Mouse (Mus musculus) embryonic facial prominence, embryonic 15.5 days (tissue): ENCODE data around the gene Ssbp4. TPM values are rescaled to one million over a fixed set of nuclear protein-coding genes. Genes with fewer than 3 reads are reported as not detected.

Source experiments
- ATAC-seq: fragments of 200-750 bp; cut with Nextera tagmentation; 2 replicates; pipeline ENCODE4 v1.8.0; 2017; ENCODE audit warnings: low read depth, moderate TSS enrichment; ENCODE audit not compliant: insufficient number of reproducible peaks, low FRiP score, low TSS enrichment
- H3K27ac ChIP-seq: fragments of 300-500 bp; sonication (generic); replicated peaks from 2 replicates; pipeline ENCODE4 v1.5.1; 2015; ENCODE audit warnings: mild to moderate bottlenecking, inconsistent platforms
- H3K27me3 ChIP-seq: fragments of 300-500 bp; sonication (generic); 2 replicates; pipeline ENCODE4 v1.6.1; 2015; ENCODE audit warnings: inconsistent platforms
- H3K36me3 ChIP-seq: fragments of 300-500 bp; sonication (generic); 2 replicates; pipeline ENCODE4 v1.6.1; 2015; ENCODE audit warnings: mild to moderate bottlenecking, inconsistent platforms
- H3K4me1 ChIP-seq: fragments of 300-500 bp; sonication (generic); 2 replicates; pipeline ENCODE4 v1.6.1; 2015; ENCODE audit warnings: inconsistent platforms
- H3K4me2 ChIP-seq: fragments of 300-500 bp; sonication (generic); replicated peaks from 2 replicates; pipeline ENCODE4 v1.6.1; 2015; ENCODE audit warnings: mild to moderate bottlenecking, inconsistent platforms
- H3K4me3 ChIP-seq: fragments of 300-500 bp; sonication (generic); replicated peaks from 2 replicates; pipeline ENCODE4 v1.5.1; 2015; ENCODE audit warnings: mild to moderate bottlenecking, inconsistent platforms
- H3K9ac ChIP-seq: fragments of 300-500 bp; sonication (generic); 2 replicates; pipeline ENCODE4 v1.6.1; 2015; ENCODE audit warnings: inconsistent platforms
- H3K9me3 ChIP-seq: fragments of 300-500 bp; sonication (generic); replicated peaks from 2 replicates; pipeline ENCODE4 v1.6.1; 2016; ENCODE audit warnings: inconsistent platforms
- WGBS: fragments of 180-500 bp; shearing (Covaris S2); methylation state at CpG from one replicate; pipeline ENCODE4 v1.1.7; 2015; 5-methylcytosine and 5-hydroxymethylcytosine counted together
- polyA plus RNA-seq: library from polyadenylated mRNA; unstranded; fragments of >200 nt; fragmentation: Nextera tagmentation; extraction: Ambion mirVana; gene quantifications from 2 replicates; pipeline ENCODE4 v1.2.1, GENCODE M21; 2015

Ssbp4 gene
- polyA plus RNA-seq, 1 experiment from 2014 or later: 127 TPM

DNA sequence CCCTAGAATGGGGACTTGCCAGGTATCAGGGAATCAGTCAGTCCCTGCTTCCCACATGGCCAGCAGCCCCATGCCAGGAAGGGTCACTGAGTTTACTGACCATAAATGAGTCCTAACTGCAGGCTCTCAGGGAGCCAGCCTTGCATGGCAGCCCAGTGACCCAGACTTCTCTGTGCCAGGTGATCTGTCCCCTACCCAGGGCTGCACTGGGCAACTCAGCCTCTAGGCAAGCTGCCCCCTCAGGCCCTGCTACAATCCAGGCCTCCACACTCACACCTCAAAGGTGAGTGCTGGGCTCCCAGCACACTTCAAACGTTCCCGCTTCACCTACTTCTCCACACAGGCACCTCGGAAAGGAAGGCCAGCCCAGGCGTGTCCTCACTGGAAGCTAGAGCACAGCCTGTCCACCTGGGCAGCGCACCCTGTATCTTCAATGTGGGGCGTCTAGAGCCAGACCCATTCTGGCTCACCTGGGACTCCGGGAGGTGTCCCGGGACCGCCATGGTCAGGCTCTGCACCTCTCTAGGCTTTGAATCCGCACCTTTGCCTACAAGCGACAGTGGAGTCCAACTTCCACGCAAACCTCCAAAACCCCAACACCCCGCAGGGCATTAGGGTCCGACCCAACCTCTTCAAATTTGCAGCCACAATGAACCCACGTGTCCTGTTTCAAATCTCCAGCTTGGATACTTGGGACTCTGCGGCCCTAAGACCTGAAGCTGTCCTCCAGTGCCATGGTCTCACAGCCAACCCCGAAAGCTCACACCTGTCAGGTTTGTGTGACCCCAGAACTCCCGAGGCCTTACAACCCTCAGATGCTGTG is 1.7 kb downstream of the Ssbp4 start:
- H3K4me1 ChIP-seq: peaks cover 64% of the 10 kb centered on the region
- no peaks in the 10 kb centered on the region for H3K27me3 ChIP-seq
- WGBS: 57% methylated on average over 18 of the region's 18 CpGs
- no peak for ATAC-seq
- H3K27ac ChIP-seq: no peak overlapping the region
- peak overlapping the region; percentile 87 for H3K4me3 ChIP-seq
- no peaks in the 10 kb centered on the region for H3K9me3 ChIP-seq
- peak overlapping the region; percentile 95 for H3K4me2 ChIP-seq
- peak overlapping the region; percentile 82; the same call in 1 of the 2 replicates for H3K9ac ChIP-seq
- peaks cover 10% of the 10 kb centered on the region; the same call in 1 of the 2 replicates for H3K36me3 ChIP-seq

DNA sequence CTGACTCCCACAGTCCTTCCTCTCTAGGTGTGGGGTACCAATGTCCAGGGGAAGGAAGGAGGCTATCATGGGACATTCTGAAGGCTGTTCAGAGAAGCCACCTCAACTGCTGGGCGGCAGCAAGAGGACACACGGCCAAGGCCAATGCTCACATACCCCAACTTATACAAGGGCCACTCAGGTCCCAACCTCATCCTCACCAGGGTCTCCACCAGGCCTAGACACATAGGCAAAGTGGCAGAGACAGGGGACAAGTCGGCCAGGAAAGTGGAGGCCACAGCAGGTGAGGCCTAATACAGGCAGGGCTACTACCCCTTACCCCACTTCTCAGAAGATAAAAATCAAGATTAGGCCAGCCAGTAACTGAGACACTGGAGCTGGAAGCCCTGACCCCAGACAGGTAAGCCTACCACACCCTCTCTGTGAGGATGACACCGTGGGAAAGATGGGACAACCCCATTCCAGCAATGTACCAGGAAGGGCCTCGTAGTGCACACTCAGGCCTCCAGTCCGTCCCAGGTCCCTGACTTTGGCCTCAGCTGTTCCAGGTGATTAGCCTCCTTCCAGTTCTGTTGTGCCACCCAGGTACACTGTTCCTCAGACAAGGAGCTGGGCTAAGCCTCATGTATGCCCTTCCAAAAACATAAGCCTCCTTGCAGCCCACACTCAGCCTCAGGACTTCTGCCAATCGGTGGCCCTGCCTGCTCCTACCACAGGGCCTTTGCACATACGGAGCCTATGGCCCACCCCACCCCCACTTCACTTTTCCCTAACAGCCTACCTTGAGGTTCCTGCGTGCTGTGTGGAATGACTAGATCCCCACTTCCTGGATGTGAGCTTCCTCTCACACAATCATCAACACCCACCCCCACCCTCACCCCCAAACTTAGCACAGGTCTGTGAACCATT is 2.5 kb downstream of the Ssbp4 start:
- Histone ChIP-seq H3K4me2 (peak overlapping the region; percentile 95; the same call in 1 of the 2 replicates), H3K9me3 (no peaks in the 10 kb centered on the region), H3K36me3 (peaks cover 14% of the 10 kb centered on the region; the same call in 1 of the 2 replicates), H3K27me3 (no peaks in the 10 kb centered on the region), H3K4me1 (peaks cover 61% of the 10 kb centered on the region), H3K27ac (no peak overlapping the region), H3K4me3 (peak overlapping the region; percentile 87; the same call in 1 of the 2 replicates), H3K9ac (no peak overlapping the region)
- no peak for ATAC-seq
- 77% methylated on average over 9 of the region's 9 CpGs for WGBS

- Histone ChIP-seq H3K9ac (no peak overlapping the region), H3K4me3 (no peak overlapping the region), H3K9me3 (no peaks in the 10 kb centered on the region), H3K4me1 (peaks cover 58% of the 10 kb centered on the region), H3K27ac (no peak overlapping the region), H3K27me3 (no peaks in the 10 kb centered on the region), H3K36me3 (peaks cover 14% of the 10 kb centered on the region; the same call in 1 of the 2 replicates), H3K4me2 (no peak overlapping the region)
- no peak for ATAC-seq
- 87% methylated on average over 7 of the region's 7 CpGs for WGBS
Measured at GRCm38 (mm10) chr8:70604558-70604957, 4.1 kb downstream of the Ssbp4 start.

GRCm38 (mm10) chr8:70602139-70602811 is 6.4 kb downstream of the Ssbp4 start:
- H3K27ac ChIP-seq: no peak overlapping the region
- peaks cover 14% of the 10 kb centered on the region; the same call in 1 of the 2 replicates for H3K36me3 ChIP-seq
- H3K27me3 ChIP-seq: no peaks in the 10 kb centered on the region
- no peak overlapping the region for H3K4me3 ChIP-seq
- H3K9me3 ChIP-seq: no peaks in the 10 kb centered on the region
- WGBS: 93% methylated on average over 13 of the region's 13 CpGs
- H3K4me2 ChIP-seq: no peak overlapping the region
- peaks cover 58% of the 10 kb centered on the region for H3K4me1 ChIP-seq
- H3K9ac ChIP-seq: no peak overlapping the region
- no peak for ATAC-seq

DNA sequence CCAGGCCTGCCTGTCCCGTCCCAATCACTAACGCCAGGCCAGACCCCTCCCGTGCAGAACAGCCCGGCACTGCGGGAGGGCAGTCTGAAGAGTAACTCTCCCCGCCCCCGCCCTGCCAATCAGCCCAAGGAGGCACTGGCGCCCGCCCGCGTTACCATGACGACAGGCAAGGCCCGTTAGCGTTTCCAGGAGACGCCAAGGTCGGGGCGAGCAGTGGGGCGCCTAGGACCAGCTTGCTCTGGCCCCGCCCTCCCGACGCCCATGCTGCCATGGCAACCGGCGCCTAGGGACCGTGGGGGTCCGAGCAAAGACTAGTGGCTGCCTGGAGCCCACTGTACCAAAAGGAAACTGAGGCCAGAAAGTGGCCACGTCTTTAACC is 7.4 kb downstream of the Ssbp4 start:
- 2% methylated on average over 26 of the region's 26 CpGs for WGBS
- peak overlapping the region; percentile 23 for H3K4me3 ChIP-seq
- peak overlapping the region; percentile 47 for H3K4me2 ChIP-seq
- no peaks in the 10 kb centered on the region for H3K9me3 ChIP-seq
- H3K9ac ChIP-seq: no peak overlapping the region
- H3K27ac ChIP-seq: 0 out of 2 replicates have a peak overlapping the region, but pooled peaks have one; percentile 39
- 0 out of 2 replicates have a peak, but pooled peaks have one; percentile 25 for ATAC-seq
- H3K36me3 ChIP-seq: peaks cover 20% of the 10 kb centered on the region
- no peaks in the 10 kb centered on the region for H3K27me3 ChIP-seq
- H3K4me1 ChIP-seq: peaks cover 58% of the 10 kb centered on the region

DNA sequence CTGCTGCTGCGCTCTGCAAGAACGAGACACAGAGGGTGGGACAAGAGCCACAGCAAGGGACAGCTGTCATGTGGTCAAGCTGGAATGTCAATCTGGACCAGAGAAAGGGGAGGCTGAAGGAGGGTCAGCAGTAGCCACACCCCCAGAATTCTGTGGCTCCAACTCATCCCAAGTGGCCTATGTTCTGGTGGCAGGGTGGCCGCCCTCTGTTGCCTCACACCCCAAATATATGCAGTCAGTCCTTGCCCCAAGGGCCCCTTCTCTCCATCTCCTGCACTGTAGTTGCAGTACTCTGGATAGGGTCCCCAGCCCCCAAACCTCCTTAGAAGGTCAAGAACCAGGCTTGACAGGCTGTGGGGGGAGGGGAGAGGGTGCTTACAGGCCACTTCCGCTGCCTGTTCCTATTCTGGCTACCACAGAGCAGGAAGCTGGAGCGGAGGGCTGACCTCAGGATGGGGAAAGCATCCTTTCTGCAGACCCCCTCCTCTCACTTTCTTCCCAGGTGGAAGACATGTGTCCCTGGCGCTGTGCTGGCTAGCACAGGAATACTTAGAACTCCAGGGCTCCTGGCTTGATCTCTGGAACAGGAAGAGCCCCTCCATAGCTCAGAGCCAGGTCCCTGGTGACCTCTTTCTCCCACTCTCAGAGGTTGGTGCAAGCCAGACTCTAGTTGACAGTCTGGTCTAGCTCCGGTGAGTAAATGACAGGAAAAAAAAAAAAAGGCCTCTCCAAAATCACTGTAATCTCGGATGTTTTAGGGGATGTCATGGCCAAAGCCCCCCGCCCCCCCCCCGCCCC is 8.0 kb downstream of the Ssbp4 start:
- Histone ChIP-seq H3K27me3 (no peaks in the 10 kb centered on the region), H3K36me3 (peaks cover 26% of the 10 kb centered on the region), H3K4me3 (no peak overlapping the region), H3K9ac (no peak overlapping the region), H3K4me1 (peaks cover 56% of the 10 kb centered on the region), H3K4me2 (peak overlapping the region; percentile 47), H3K27ac (peak overlapping the region; percentile 39; the same call in 1 of the 2 replicates), H3K9me3 (no peaks in the 10 kb centered on the region)
- 31% methylated on average over 10 of the region's 10 CpGs for WGBS
- ATAC-seq: no peak

DNA sequence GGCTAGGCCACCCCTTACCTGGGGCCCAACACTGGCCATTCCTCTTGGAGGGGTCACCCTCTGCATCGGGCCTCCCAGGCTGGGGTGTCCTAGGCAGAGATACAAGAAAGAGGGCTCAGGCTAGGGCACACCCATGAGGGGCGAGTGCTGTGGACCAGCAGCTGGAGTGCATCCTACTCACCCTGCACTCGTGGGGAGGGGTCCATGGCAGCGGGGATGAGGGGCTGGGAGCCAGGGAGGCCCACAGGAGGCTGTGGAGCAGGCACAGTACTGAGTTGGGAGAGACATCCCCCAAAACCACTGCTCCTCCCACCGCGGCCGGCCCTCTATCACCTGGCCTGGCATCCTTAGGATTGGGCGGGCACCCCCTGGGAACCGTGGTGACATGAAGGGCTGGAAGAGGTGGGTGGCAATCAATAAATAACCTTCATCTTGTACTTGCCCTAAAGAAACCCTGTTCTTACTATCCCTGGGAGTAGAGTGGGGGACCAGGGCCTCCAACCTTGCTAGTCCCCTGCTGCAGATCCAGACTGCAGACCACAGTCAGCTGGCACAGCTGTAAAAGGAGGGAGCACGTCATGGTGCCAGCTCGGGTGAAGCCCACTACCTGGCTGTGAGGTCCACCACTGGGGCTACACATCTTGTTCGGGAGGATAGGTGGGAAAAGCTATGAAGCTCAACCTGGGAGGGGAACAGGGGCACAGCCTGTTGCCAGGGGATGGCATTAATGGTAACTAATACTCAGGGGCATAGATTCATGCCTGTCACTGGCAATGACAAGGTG is 9.0 kb downstream of the Ssbp4 start:
- no peak overlapping the region for H3K4me3 ChIP-seq
- ATAC-seq: no peak
- H3K9me3 ChIP-seq: no peaks in the 10 kb centered on the region
- peaks cover 27% of the 10 kb centered on the region for H3K36me3 ChIP-seq
- H3K4me1 ChIP-seq: peaks cover 62% of the 10 kb centered on the region
- 82% methylated on average over 12 of the region's 12 CpGs for WGBS
- no peaks in the 10 kb centered on the region for H3K27me3 ChIP-seq
- no peak overlapping the region for H3K27ac ChIP-seq
- H3K9ac ChIP-seq: no peak overlapping the region
- H3K4me2 ChIP-seq: no peak overlapping the region

GRCm38 (mm10) chr8:70598722-70599121 is 9.9 kb downstream of the Ssbp4 start:
- Histone ChIP-seq H3K27ac (peak overlapping the region; percentile 68), H3K36me3 (peaks cover 27% of the 10 kb centered on the region)
- ATAC-seq: no peak

DNA sequence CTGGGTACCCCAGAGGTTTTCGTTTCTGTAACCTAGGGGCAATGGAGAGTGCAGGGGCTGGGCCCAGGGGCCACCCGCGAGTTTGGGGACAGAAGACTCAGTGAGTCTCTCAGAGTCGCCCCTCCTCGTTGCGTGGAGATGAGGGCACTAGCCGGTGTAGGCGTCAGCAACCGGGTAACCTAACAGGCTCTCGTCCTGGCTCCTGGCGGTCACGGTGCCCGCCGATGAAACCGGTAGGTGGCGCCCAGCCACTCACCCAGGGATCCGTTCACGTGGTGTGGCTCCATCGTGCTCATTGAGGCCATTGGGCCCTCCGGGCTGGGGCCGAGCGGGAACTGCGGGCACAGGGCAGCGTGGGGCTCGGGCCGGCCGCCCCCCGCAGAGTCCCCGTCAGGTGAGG is 10.4 kb downstream of the Ssbp4 start:
- 3% methylated on average over 29 of the region's 29 CpGs for WGBS
- Histone ChIP-seq H3K4me2 (peak overlapping the region; percentile 85), H3K4me1 (peaks cover 72% of the 10 kb centered on the region), H3K4me3 (peak overlapping the region; percentile 50), H3K9ac (peak overlapping the region; percentile 47), H3K27ac (peak overlapping the region; percentile 68), H3K27me3 (no peaks in the 10 kb centered on the region), H3K9me3 (no peaks in the 10 kb centered on the region), H3K36me3 (peaks cover 27% of the 10 kb centered on the region)
- 0 out of 2 replicates have a peak, but pooled peaks have one; percentile 17 for ATAC-seq

More at GRCm38 (mm10) chr8:70598722-70599121, 9.9 kb downstream of the Ssbp4 start:
- H3K4me2 ChIP-seq: peak overlapping the region; percentile 85
- H3K9me3 ChIP-seq: no peaks in the 10 kb centered on the region
- no peak overlapping the region; the same call in 1 of the 2 replicates for H3K9ac ChIP-seq
- 15% methylated on average over 10 of the region's 10 CpGs for WGBS
- no peaks in the 10 kb centered on the region for H3K27me3 ChIP-seq
- peaks cover 68% of the 10 kb centered on the region for H3K4me1 ChIP-seq
- H3K4me3 ChIP-seq: peak overlapping the region; percentile 50
